Mouse (Mus musculus): ENCODE measurements around the gene Adamtsl2. TPM values are rescaled to one million over a fixed set of nuclear protein-coding genes. Genes with fewer than 3 reads are reported as not detected.

The Adamtsl2 gene
- polyA plus RNA-seq, 1 experiment from 2014 or later = 7.2 TPM

DNA sequence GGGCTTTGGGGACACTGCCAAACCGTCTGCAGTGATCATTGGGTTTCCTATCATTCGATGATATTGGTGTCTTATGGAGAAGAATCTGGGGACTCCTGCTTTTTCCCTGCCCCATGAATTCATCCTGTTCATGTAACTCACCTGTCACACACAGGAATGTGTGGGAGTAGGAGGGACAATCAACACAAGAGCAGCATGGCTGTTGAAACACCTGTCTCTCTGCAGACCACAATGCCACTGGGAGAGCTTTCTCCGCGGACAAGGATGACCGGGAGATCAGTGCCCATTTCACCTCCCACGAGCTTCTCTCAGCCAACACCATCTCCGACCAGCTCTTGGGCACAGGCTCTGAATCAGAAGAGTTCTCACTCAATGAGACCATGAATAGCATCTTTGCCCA lies 16.0 kb downstream of the Adamtsl2 start:
- no peak overlapping the region for H3K4me2 ChIP-seq
- H3K27ac ChIP-seq (replicated peaks) = no peak overlapping the region
- H3K9me3 ChIP-seq (replicated peaks) = no peaks in the 10 kb centered on the region
- H3K4me1 ChIP-seq = peaks cover 23% of the 10 kb centered on the region
- 96% methylated on average over 7 of the region's 7 CpGs for WGBS
- ATAC-seq (ENCODE audit: low FRiP score) = no peak
- no peak overlapping the region for H3K4me3 ChIP-seq (replicated peaks)
- no peaks in the 10 kb centered on the region for H3K27me3 ChIP-seq (replicated peaks)
- H3K9ac ChIP-seq (replicated peaks) = no peak overlapping the region
- H3K36me3 ChIP-seq = no peaks in the 10 kb centered on the region

DNA sequence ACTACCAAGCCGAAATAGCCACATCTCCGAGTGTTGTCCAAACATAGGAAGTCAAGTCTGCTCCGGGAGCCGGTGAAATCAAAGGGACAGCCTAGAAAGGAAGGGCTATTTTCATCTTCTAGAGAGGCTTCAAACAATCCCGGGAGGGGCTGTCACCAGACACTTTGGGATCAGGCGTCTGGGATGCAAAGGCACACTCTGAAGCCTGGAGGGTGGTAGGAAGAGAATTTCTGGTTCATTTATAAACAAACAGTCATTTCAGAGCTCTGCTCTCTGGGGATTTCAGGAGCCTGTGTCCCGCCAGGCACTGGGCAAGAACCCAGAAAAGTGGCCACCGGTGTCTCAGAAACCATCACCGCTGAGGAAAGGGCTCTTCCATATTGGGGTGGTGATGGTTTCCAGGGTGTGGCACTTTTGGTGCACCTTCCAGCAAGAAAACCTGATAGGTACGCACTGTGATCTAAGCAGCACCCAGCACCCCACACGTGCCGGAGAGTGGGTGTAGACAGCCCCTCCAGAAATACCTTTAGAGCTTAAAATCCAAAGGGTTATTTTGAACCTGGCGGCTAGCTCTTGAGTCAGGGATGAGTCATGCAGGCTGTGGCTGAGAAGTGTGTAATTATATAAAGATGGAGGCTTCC lies 17.3 kb downstream of the Adamtsl2 start:
- H3K36me3 ChIP-seq = no peaks in the 10 kb centered on the region
- H3K9me3 ChIP-seq (replicated peaks) = no peaks in the 10 kb centered on the region
- no peak for ATAC-seq (ENCODE audit: low FRiP score)
- H3K4me1 ChIP-seq = peaks cover 23% of the 10 kb centered on the region
- H3K27ac ChIP-seq (replicated peaks) = peak overlapping the region; percentile 71
- no peak overlapping the region for H3K9ac ChIP-seq (replicated peaks)
- H3K27me3 ChIP-seq (replicated peaks) = no peaks in the 10 kb centered on the region
- H3K4me2 ChIP-seq = no peak overlapping the region
- 72% methylated on average over 13 of the region's 13 CpGs for WGBS
- H3K4me3 ChIP-seq (replicated peaks) = no peak overlapping the region

DNA sequence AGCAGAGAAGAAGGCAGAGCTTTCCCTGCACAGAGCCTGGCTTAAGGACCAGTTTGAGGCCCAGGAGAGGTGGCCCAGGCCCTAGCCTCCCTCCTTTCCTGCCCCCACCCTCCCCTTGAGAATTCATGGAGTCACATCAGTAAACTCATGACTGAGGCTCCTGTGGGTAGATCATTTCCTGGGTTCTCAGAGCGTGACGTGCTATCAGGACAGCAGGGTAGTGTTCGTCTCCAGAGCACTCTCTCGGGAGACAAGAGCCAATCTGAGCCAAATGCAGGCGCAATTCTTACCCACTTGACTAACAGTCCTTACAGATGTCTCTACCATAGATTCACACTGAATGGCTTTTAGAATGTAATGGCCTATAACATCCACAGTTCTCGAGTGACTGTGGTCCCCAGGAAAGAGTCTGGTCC lies 18.1 kb downstream of the Adamtsl2 start:
- WGBS = 26% methylated on average over 6 of the region's 6 CpGs
- peaks cover 23% of the 10 kb centered on the region for H3K4me1 ChIP-seq

DNA sequence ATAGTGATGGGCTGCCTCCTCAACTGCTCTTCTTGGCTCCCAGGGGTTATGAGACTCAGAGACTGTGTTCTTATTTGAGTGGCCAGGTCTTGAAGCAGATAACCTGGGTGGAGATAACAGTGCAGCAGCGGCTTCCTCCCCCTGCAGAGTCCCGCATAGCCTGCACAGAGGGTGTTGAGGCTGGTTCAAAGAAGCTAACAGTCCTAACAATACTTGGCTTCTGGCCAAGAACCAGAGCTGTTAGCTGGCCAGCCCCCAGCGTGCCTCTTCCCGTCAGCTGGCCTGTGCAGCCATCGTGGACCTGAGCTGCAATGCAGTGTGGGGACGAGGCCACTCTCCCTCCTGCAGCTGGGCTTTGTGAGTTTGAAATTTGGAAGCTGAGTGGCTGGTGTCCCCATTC lies 18.6 kb downstream of the Adamtsl2 start:
- Histone ChIP-seq H3K4me1 (peaks cover 23% of the 10 kb centered on the region), H3K4me3 (replicated peaks) (no peak overlapping the region), H3K4me2 (no peak overlapping the region), H3K9me3 (replicated peaks) (no peaks in the 10 kb centered on the region), H3K9ac (replicated peaks) (no peak overlapping the region), H3K36me3 (no peaks in the 10 kb centered on the region), H3K27ac (replicated peaks) (peak overlapping the region; percentile 71), H3K27me3 (replicated peaks) (no peaks in the 10 kb centered on the region)
- ATAC-seq (ENCODE audit: low FRiP score) = no peak
- WGBS = 9% methylated on average over 6 of the region's 6 CpGs

More for the DNA sequence above, 18.1 kb downstream of the Adamtsl2 start:
- H3K9me3 ChIP-seq (replicated peaks) = no peaks in the 10 kb centered on the region
- no peaks in the 10 kb centered on the region for H3K36me3 ChIP-seq
- no peak overlapping the region for H3K4me3 ChIP-seq (replicated peaks)
- peak overlapping the region; percentile 71 for H3K27ac ChIP-seq (replicated peaks)
- peak; percentile 71 for ATAC-seq (ENCODE audit: low FRiP score)
- H3K27me3 ChIP-seq (replicated peaks) = no peaks in the 10 kb centered on the region
- H3K9ac ChIP-seq (replicated peaks) = no peak overlapping the region
- no peak overlapping the region for H3K4me2 ChIP-seq

DNA sequence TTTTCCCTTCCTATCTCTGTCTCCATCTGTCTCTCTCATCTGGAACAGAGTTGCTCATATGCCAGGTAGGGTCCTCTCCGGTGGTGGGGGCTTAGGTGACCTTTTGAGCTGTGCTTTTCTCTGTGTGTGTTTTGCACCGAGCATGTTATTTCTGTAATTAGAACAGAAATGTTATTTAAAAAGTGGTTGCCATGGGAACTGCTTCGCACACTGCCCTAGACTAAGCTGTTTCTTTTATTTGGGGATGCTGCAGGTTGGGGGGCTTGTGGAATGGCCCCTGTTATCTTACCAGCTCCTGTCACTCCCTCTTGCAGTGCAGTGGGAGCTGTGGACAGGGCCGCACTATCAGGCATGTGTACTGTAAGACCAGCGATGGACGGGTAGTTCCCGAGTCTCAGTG lies 24.4 kb downstream of the Adamtsl2 start:
- ATAC-seq (ENCODE audit: low FRiP score) = no peak
- no peak overlapping the region for H3K4me3 ChIP-seq (replicated peaks)
- H3K27me3 ChIP-seq (replicated peaks) = no peaks in the 10 kb centered on the region
- 45% methylated on average over 7 of the region's 7 CpGs for WGBS
- no peak overlapping the region for H3K4me2 ChIP-seq
- no peak overlapping the region for H3K27ac ChIP-seq (replicated peaks)
- H3K9me3 ChIP-seq (replicated peaks) = no peaks in the 10 kb centered on the region
- no peak overlapping the region for H3K9ac ChIP-seq (replicated peaks)
- no peaks in the 10 kb centered on the region for H3K36me3 ChIP-seq
- H3K4me1 ChIP-seq = peaks cover 10% of the 10 kb centered on the region

DNA sequence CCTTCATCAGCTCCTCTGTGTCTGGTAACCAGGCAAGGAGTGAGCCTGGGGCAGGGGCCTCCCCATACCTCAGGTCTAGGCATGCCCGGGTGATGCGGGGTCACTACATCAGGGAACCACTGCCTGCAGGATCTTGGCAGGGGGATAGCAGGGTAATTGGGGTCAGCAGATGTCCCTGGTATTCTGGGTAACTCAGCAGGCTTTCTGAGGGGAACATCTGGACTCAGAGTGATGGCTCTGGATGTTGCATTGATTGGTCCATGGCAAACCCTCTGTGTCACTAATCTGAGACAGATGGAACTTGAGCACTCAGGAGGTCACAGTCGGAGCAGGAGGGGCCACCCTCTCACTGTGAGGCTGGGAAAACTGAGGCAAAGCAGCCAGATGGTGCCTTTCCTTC lies 27.6 kb downstream of the Adamtsl2 start:
- 60% methylated on average over 3 of the region's 3 CpGs for WGBS
- no peak overlapping the region for H3K9ac ChIP-seq (replicated peaks)
- H3K4me3 ChIP-seq (replicated peaks) = no peak overlapping the region
- H3K4me2 ChIP-seq = no peak overlapping the region
- H3K27me3 ChIP-seq (replicated peaks) = no peaks in the 10 kb centered on the region
- peaks cover 9% of the 10 kb centered on the region for H3K4me1 ChIP-seq
- H3K27ac ChIP-seq (replicated peaks) = no peak overlapping the region
- ATAC-seq (ENCODE audit: low FRiP score) = no peak
- no peaks in the 10 kb centered on the region for H3K36me3 ChIP-seq
- no peaks in the 10 kb centered on the region for H3K9me3 ChIP-seq (replicated peaks)

DNA sequence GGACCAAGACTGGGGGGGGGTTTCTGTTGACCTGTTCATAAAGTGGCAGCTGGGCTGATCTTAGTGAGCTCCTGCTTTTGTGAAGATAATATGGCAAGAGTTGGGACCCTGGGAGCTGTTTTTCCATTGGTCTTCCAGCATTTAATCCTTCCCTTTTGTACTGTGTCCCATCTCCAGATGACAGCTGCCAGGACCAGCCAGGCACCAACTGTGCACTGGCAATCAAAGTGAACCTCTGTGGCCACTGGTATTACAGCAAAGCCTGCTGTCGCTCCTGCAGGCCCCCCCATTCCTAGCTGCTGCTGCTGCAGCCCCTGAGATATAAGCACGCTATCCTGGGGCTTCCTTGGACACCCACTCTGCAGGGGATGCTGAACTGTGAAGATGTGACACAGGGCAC lies 29.0 kb downstream of the Adamtsl2 start:
- Histone ChIP-seq H3K27ac (replicated peaks) (no peak overlapping the region), H3K9ac (replicated peaks) (no peak overlapping the region), H3K4me2 (no peak overlapping the region), H3K4me1 (peaks cover 9% of the 10 kb centered on the region), H3K36me3 (no peaks in the 10 kb centered on the region), H3K9me3 (replicated peaks) (no peaks in the 10 kb centered on the region), H3K4me3 (replicated peaks) (no peak overlapping the region), H3K27me3 (replicated peaks) (no peaks in the 10 kb centered on the region)
- WGBS = 73% methylated on average over 2 of the region's 2 CpGs
- ATAC-seq (ENCODE audit: low FRiP score) = no peak

DNA sequence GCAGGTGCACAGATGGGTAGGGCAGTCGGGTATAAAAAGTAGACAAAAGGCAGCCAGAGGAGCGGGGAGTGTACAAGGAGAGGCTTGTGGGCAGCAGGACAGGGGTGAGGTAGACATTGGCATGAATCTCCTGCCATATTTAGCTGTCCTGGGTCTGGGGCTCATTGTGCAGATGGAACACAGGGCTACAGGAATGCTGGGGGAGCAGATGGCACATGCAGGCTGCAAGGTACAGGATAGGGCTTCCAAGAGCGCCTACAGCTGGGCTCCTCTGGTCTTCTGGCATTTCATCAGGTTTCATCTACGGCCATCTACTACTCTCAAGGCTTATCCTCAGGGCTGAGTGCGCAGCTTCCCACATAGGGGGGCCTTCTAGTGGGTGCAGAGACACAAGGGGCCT lies 29.9 kb downstream of the Adamtsl2 start:
- Histone ChIP-seq H3K4me2 (no peak overlapping the region), H3K36me3 (no peaks in the 10 kb centered on the region), H3K27ac (replicated peaks) (no peak overlapping the region), H3K9me3 (replicated peaks) (no peaks in the 10 kb centered on the region), H3K4me3 (replicated peaks) (no peak overlapping the region), H3K27me3 (replicated peaks) (no peaks in the 10 kb centered on the region), H3K9ac (replicated peaks) (no peak overlapping the region), H3K4me1 (peaks cover 2% of the 10 kb centered on the region)
- ATAC-seq (ENCODE audit: low FRiP score) = no peak
- WGBS = 72% methylated on average over 5 of the region's 5 CpGs

DNA sequence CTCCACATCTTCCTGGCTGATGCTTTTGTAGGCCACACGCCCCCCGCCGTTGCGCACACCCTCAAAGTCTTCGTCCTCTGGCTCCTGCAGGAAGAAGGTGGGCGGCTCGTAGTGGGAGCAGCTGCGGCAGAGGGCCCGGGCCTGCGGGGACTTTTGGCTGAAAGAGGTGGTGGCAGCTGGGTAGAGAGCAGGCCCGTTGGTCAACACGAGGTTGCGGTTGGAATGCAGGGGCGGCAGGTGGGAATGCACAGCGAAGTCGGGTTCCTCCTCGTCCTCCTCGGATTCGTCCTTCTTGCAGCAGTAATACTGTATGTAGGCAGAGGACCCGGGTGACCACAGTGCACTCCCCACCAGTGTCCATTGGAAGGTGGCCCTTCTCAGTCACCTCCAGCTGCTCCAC lies 33.4 kb downstream of the Adamtsl2 start:
- Histone ChIP-seq H3K4me3 (replicated peaks) (no peak overlapping the region), H3K9ac (replicated peaks) (no peak overlapping the region), H3K4me1 (no peaks in the 10 kb centered on the region), H3K36me3 (no peaks in the 10 kb centered on the region), H3K9me3 (replicated peaks) (no peaks in the 10 kb centered on the region), H3K27me3 (replicated peaks) (no peaks in the 10 kb centered on the region), H3K27ac (replicated peaks) (no peak overlapping the region), H3K4me2 (no peak overlapping the region)
- no peak for ATAC-seq (ENCODE audit: low FRiP score)
- 83% methylated on average over 20 of the region's 20 CpGs for WGBS

DNA sequence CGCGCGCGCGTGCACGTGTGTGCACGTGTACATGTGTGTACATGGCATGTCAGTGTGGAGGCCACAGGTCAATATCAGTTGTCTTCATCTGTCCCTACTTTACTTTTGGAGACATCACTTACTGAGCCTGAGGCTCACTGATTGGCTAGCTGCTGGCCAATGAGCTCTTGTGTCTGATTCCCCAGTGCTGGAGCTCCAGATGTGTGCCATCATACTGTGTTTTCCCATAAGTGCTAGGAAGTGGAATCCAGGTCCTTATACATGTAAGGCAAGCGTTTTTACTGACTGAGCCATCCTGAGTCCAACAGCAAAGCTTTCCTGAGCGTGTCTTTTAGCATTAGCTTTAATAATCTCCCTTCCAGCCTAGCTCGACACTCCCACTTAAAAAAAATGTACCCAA lies 35.0 kb downstream of the Adamtsl2 start:
- no peaks in the 10 kb centered on the region for H3K9me3 ChIP-seq (replicated peaks)
- ATAC-seq (ENCODE audit: low FRiP score) = no peak
- peaks cover 5% of the 10 kb centered on the region; the same call in 1 of the 2 replicates for H3K4me1 ChIP-seq
- no peaks in the 10 kb centered on the region for H3K27me3 ChIP-seq (replicated peaks)
- no peak overlapping the region for H3K4me2 ChIP-seq
- H3K9ac ChIP-seq (replicated peaks) = no peak overlapping the region
- no peak overlapping the region for H3K4me3 ChIP-seq (replicated peaks)
- no peak overlapping the region for H3K27ac ChIP-seq (replicated peaks)
- WGBS = 92% methylated on average over 10 of the region's 10 CpGs
- no peaks in the 10 kb centered on the region for H3K36me3 ChIP-seq

DNA sequence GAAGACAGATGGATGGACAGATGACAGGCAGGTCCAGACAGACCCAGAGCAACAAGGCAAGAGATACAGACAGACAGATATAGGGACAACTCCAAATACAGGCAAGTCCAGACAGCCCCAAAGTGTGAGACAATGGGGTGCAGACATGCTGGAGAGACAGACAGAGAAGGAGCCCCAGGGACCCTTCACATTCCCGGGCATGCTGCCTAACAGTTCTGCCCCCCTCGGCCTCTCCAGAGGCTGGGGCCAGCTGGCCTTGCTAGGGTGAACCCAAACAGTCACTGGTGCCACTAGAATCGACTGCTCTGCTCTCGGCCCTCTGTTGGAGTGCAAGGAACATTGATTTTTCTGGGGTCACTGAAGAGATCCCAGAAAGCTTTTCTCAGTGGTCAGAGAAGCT lies 39.3 kb downstream of the Adamtsl2 start:
- Histone ChIP-seq H3K4me1 (peaks cover 41% of the 10 kb centered on the region), H3K9me3 (replicated peaks) (no peaks in the 10 kb centered on the region), H3K27me3 (replicated peaks) (no peaks in the 10 kb centered on the region), H3K4me2 (no peak overlapping the region), H3K36me3 (no peaks in the 10 kb centered on the region), H3K27ac (replicated peaks) (no peak overlapping the region), H3K4me3 (replicated peaks) (no peak overlapping the region), H3K9ac (replicated peaks) (no peak overlapping the region)
- 50% methylated on average over 4 of the region's 4 CpGs for WGBS
- no peak for ATAC-seq (ENCODE audit: low FRiP score)

DNA sequence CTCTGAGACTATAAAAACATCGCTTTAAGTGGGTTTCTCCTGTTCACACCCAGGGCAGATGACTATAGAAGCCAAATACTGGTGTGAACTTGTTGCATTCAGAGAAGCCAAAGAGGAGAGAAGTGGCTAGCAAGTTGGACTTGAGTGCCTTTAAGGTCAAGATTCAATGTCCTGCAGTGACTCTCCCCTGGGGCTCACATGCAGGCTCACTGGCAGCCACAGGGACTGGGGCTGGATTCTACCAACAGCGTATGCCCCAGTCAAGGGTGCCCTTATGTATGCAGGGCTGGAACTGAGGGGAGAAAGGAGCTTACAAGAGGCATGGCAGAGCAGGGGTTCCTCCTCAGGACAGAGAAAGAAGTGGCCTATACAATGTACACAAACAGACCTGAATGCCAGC lies 40.6 kb downstream of the Adamtsl2 start:
- WGBS = 83% methylated on average over 2 of the region's 2 CpGs
- Histone ChIP-seq H3K9me3 (replicated peaks) (no peaks in the 10 kb centered on the region), H3K27ac (replicated peaks) (no peak overlapping the region), H3K27me3 (replicated peaks) (0 out of 2 replicates have a peak, but pooled peaks cover 2% of the 10 kb centered on the region), H3K4me1 (peaks cover 41% of the 10 kb centered on the region), H3K36me3 (no peaks in the 10 kb centered on the region), H3K4me3 (replicated peaks) (no peak overlapping the region), H3K4me2 (no peak overlapping the region), H3K9ac (replicated peaks) (no peak overlapping the region)
- ATAC-seq (ENCODE audit: low FRiP score) = no peak
